Mouse (Mus musculus) heart, embryonic 14.5 days (tissue): Measurements from ENCODE around the gene Mkrn1. TPM values are rescaled to one million over a fixed set of nuclear protein-coding genes. Genes with fewer than 3 reads are reported as not detected.
A peak's percentile ranks its signal among the peaks of the same experiment; 100 is the strongest.

Source experiments
- ATAC-seq: fragments of 200-750 bp; cut with Nextera tagmentation; 2 replicates; pipeline ENCODE4 v1.8.0; 2017; ENCODE audit warnings: low read depth, moderate TSS enrichment; ENCODE audit not compliant: insufficient number of reproducible peaks, insufficient read depth, low FRiP score
- H3K27ac ChIP-seq, 2 experiments: fragments of 200-500 bp in 1 of 2; fragments of 300-500 bp in 1 of 2; sonication (generic) in 1 of 2; replicated peaks in 1 of 2; 2 replicates each; pipeline ENCODE4 v1.5.1; 2012 to 2014; ENCODE audit warnings: low read depth in 2 of 2, low read length in 2 of 2, control low read depth in 1 of 2, mild to moderate bottlenecking in 1 of 2, mixed read lengths in 1 of 2; ENCODE audit not compliant: control insufficient read depth in 1 of 2, insufficient read depth in 1 of 2
- H3K27me3 ChIP-seq: fragments of 300-500 bp; sonication (generic); 2 replicates; pipeline ENCODE4 v1.6.1; 2014; ENCODE audit warnings: mild to moderate bottlenecking, low read length, control low read depth; ENCODE audit not compliant: control insufficient read depth, insufficient read depth
- H3K36me3 ChIP-seq: fragments of 300-500 bp; sonication (generic); 2 replicates; pipeline ENCODE4 v1.6.1; 2014; ENCODE audit warnings: mild to moderate bottlenecking, control low read depth, low read length, mixed read lengths; ENCODE audit not compliant: control insufficient read depth, insufficient read depth
- H3K4me1 ChIP-seq, 2 experiments: fragments of 200-500 bp in 1 of 2; fragments of 300-500 bp in 1 of 2; sonication (generic) in 1 of 2; 2 replicates each; pipeline ENCODE4 v1.6.1; 2012 to 2014; ENCODE audit warnings: low read length in 2 of 2, control low read depth in 1 of 2, mixed read lengths in 1 of 2; ENCODE audit not compliant: control insufficient read depth in 2 of 2, insufficient read depth in 2 of 2
- H3K4me2 ChIP-seq: fragments of 300-500 bp; sonication (generic); 2 replicates; pipeline ENCODE4 v1.6.1; 2014; ENCODE audit warnings: mild to moderate bottlenecking, low read length
- H3K4me3 ChIP-seq, 2 experiments: fragments of 200-500 bp in 1 of 2; fragments of 300-500 bp in 1 of 2; sonication (generic) in 1 of 2; 2 replicates each; pipeline ENCODE4 v1.5.1; 2012 to 2014; ENCODE audit warnings: low read length in 2 of 2, mild to moderate bottlenecking in 2 of 2, control low read depth in 1 of 2, low read depth in 1 of 2, moderate library complexity in 1 of 2; ENCODE audit not compliant: control insufficient read depth in 1 of 2, insufficient read depth in 1 of 2
- H3K9ac ChIP-seq: fragments of 300-500 bp; sonication (generic); 2 replicates; pipeline ENCODE4 v1.6.1; 2014; ENCODE audit warnings: mild to moderate bottlenecking, low read length
- H3K9me3 ChIP-seq: fragments of 300-500 bp; sonication (generic); 2 replicates; pipeline ENCODE4 v1.6.1; 2016; ENCODE audit warnings: low read length, control low read depth; ENCODE audit not compliant: control insufficient read depth
- WGBS: fragments of 180-500 bp; shearing (Covaris S2); extraction: QIAGEN DNeasy Blood & Tissue Kit; methylation state at CpG from one replicate; pipeline ENCODE4 v1.1.7; 2014; 5-methylcytosine and 5-hydroxymethylcytosine counted together
- polyA plus RNA-seq: library from polyadenylated mRNA; unstranded; fragments of >200 nt; fragmentation: Nextera tagmentation; extraction: Ambion mirVana; gene quantifications from 2 replicates; pipeline ENCODE4 v1.2.1, GENCODE M21; 2014

Gene Mkrn1
- polyA plus RNA-seq, 1 experiment from 2014 or later: 65.5 TPM

GRCm38 (mm10) chr6:39395916-39396315 is 24.3 kb downstream of the Mkrn1 start:
- H3K4me2 ChIP-seq: no peak overlapping the region
- 74% methylated on average over 4 of the region's 4 CpGs for WGBS
- H3K27me3 ChIP-seq: no peaks in the 10 kb centered on the region
- H3K9ac ChIP-seq: no peak overlapping the region
- no peak for ATAC-seq
- no peaks in the 10 kb centered on the region for H3K9me3 ChIP-seq
- peaks cover 27% of the 10 kb centered on the region for H3K36me3 ChIP-seq
- H3K4me3 ChIP-seq: no peak overlapping the region
- H3K27ac ChIP-seq: no peak overlapping the region
- no peaks in the 10 kb centered on the region for H3K4me1 ChIP-seq

DNA sequence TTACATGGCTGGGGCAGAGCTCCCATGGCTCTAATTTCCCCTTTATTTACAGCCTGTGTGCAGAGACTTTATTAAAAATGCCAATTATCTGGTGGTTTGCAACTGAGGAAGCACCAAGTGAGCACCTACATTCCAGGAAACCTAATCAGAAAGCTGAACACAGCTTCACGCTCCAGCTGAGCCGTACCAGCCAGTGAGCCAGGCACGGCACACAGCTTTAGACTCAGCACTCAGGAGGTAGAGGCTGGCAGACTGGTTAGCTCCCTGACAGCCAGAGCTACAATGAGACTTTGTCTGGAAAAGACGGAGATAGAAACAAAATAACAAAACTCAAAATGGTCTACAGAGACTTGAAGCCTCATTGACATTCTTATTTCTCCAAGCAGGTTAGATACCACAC is 24.8 kb downstream of the Mkrn1 start:
- H3K27me3 ChIP-seq: no peaks in the 10 kb centered on the region
- H3K4me3 ChIP-seq: no peak overlapping the region
- H3K36me3 ChIP-seq: peaks cover 25% of the 10 kb centered on the region
- H3K27ac ChIP-seq: no peak overlapping the region
- no peak for ATAC-seq
- WGBS: 78% methylated on average over 4 of the region's 4 CpGs
- H3K4me2 ChIP-seq: no peak overlapping the region
- no peaks in the 10 kb centered on the region for H3K9me3 ChIP-seq
- no peaks in the 10 kb centered on the region for H3K4me1 ChIP-seq
- H3K9ac ChIP-seq: no peak overlapping the region

- Histone ChIP-seq H3K9ac (no peak overlapping the region), H3K4me2 (no peak overlapping the region), H3K36me3 (no peaks in the 10 kb centered on the region), H3K27ac (no peak overlapping the region), H3K27me3 (no peaks in the 10 kb centered on the region), H3K9me3 (no peaks in the 10 kb centered on the region), H3K4me3 (no peak overlapping the region), H3K4me1 (no peaks in the 10 kb centered on the region)
- ATAC-seq: no peak
- WGBS: 87% methylated on average over 2 of the region's 2 CpGs
Observed at GRCm38 (mm10) chr6:39389988-39390387, 30.3 kb downstream of the Mkrn1 start.

DNA sequence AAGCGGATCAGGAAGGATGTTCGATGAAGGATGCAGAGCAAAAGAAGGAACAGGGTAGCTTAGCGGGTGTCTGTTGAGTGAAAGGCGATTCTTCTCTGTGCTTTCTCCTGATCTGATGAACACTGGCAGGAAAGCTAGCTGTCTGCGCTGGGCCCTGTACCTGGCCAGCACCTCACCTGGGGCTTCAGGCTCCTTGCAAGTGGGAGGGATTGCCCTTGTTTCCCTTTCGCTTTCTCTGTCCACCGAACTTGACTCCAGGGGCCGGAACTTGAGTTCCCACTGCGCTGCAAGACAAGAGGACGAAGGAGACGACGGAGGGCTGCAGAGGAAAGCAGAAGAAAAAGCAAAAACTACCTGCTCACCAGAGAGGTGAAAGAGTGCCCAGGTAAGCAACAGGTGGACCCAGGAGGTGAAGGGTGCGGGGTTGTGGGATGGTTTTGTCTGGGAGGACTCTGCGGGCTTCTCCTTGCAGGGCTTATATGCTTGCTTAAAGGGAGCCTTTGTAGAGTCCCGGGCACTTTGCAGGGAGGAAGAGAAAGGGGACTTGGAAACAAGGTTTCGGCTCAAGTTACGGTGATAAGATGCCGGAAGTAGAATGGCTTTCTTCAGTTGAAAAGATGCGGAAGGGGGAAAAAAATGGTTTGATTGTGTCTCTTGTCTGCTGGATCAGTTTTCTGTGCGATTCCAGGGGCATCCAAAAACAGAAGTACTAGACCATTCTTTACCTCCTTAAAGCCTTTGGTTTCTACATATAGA is 39.0 kb downstream of the Mkrn1 start, which contains the start of gene Rab19:
Rab19 (plus strand) TSS at position 51 of the 756 bp plus-strand sequence.
- Histone ChIP-seq H3K9ac (peak within 1 kb of the TSS; percentile 68), H3K9me3 (no peaks in the 10 kb centered on the region), H3K4me3 (peak within 1 kb of the TSS; percentile 41 to 50), H3K36me3 (no peaks in the 10 kb centered on the region), H3K4me2 (peak within 1 kb of the TSS; percentile 84), H3K27ac (no peak within 1 kb of the TSS), H3K4me1 (peaks cover 2 to 7% of the 10 kb centered on the region in 2 experiments; a peak in 3 of 4 replicates), H3K27me3 (0 out of 2 replicates have a peak, but pooled peaks cover 2% of the 10 kb centered on the region)
- WGBS: 4% methylated on average over 20 of the region's 20 CpGs
- ATAC-seq: no peak

GRCm38 (mm10) chr6:39380276-39380675 is 40.0 kb downstream of the Mkrn1 start:
- ATAC-seq: no peak
- 82% methylated on average over 3 of the region's 3 CpGs for whole genome bisulfite sequencing
- H3K36me3 ChIP-seq: no peaks in the 10 kb centered on the region

DNA sequence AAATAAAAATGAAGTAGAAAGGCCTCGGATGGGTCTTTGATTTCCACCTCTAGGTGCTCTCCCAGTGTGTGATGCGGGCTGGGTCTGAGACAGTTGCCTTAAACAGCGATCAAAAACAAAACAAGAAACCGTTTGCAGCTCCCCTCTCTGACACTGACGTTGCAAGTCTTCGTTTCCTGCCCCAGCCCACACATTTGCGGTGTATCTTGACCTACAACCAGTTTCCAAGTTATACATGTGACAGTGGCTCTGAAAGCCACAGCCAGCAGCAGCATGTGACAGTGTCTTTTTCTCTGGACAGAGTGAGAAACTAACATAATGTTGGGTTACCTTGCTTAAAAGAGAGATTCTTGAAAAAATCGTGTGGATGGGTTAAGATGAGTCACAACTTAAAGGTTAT is 40.5 kb downstream of the Mkrn1 start:
- WGBS: 61% methylated on average over 8 of the region's 8 CpGs
- no peak overlapping the region for H3K4me2 ChIP-seq
- no peak for ATAC-seq

More at GRCm38 (mm10) chr6:39380276-39380675, 40.0 kb downstream of the Mkrn1 start:
- Histone ChIP-seq H3K4me1 (peaks cover 2 to 8% of the 10 kb centered on the region in 2 experiments; a peak in 3 of 4 replicates), H3K27ac (no peak overlapping the region), H3K27me3 (0 out of 2 replicates have a peak, but pooled peaks cover 2% of the 10 kb centered on the region), H3K4me3 (no peak overlapping the region), H3K4me2 (no peak overlapping the region), H3K9ac (no peak overlapping the region), H3K9me3 (no peaks in the 10 kb centered on the region)

GRCm38 (mm10) chr6:39379224-39379623 is 41.0 kb downstream of the Mkrn1 start:
- Histone ChIP-seq H3K4me2 (no peak overlapping the region), H3K4me3 (no peak overlapping the region), H3K9ac (no peak overlapping the region), H3K27ac (no peak overlapping the region), H3K36me3 (peaks cover 2% of the 10 kb centered on the region), H3K4me1 (peaks cover 2 to 8% of the 10 kb centered on the region in 2 experiments; a peak in 3 of 4 replicates), H3K9me3 (peaks cover under 1% of the 10 kb centered on the region; the same call in 1 of the 2 replicates), H3K27me3 (0 out of 2 replicates have a peak, but pooled peaks cover 2% of the 10 kb centered on the region)
- no peak for ATAC-seq
- 45% methylated on average over 4 of the region's 4 CpGs for WGBS

More for the DNA sequence above, 40.5 kb downstream of the Mkrn1 start:
- H3K9me3 ChIP-seq: no peaks in the 10 kb centered on the region
- H3K27ac ChIP-seq: no peak overlapping the region
- H3K36me3 ChIP-seq: no peaks in the 10 kb centered on the region
- peaks cover 2 to 8% of the 10 kb centered on the region in 2 experiments; a peak in 3 of 4 replicates for H3K4me1 ChIP-seq
- H3K4me3 ChIP-seq: no peak overlapping the region
- 0 out of 2 replicates have a peak, but pooled peaks cover 2% of the 10 kb centered on the region for H3K27me3 ChIP-seq
- no peak overlapping the region for H3K9ac ChIP-seq
